Mouse (Mus musculus): Measurements from ENCODE around the gene Satb2.

GRCm38 (mm10) chr1:56958996-56959395 lies 19.5 kb downstream of the Satb2 start:
- TF ChIP-seq CTCF (IDR thresholded peaks at IDR 0.05; ENCODE audit: extremely low read depth, insufficient read depth, low read length) (no peak), POLR2A (IDR thresholded peaks at IDR 0.05; ENCODE audit: extremely low read depth, insufficient read depth, low read length) (no peak)
